Mouse (Mus musculus): Measurements from ENCODE around the gene Dcaf7. TPM values are rescaled to one million over a fixed set of nuclear protein-coding genes. Genes with fewer than 3 reads are reported as not detected.
A peak's percentile ranks its signal among the peaks of the same experiment; 100 is the strongest.
"Not testable (repeated sequence)": the region's sequence is repeated elsewhere in the genome, so short reads cannot be mapped to it uniquely, and the experiment has no call there.

The Dcaf7 gene
- 100 to 1,000 TPM; 146 to 153 TPM for total RNA-seq (2021)

DNA sequence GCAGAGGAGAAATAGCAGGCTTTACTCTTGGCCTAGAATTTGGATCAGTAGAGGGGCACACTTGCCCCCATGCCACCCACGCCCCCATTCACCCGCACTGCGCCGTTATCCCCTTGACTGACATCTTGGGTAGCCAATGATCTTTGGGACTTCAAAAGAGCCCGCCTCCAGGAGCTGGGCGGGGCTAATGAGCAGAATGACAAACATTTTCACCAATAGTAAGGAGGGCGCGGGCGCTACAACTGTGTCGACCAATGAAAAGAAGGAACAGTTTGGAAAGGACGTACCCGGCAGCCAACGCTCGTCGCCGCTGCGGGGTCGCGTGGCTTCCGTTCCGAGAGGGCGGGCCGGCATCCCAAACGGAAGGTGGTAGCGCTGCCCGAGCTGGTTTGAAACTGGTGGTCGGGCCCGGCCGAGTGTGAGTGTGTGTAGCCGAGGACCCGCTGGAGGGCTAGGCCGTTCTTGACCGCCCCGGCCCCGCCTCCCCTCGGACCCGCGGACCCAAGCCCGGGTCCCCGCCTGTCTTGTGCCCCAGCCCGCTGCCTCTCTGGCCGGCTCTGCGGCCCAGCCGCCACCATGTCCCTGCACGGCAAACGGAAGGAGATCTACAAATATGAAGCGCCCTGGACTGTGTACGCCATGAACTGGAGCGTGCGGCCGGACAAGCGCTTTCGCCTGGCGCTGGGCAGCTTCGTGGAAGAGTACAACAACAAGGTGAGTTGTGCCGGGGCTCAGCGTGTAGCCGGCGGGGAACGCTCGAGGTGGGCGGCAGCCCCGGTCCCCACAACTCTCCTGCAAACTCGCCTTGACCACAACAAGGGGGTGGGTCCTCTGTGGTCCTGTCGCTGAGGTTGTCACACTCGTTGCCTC, at the start of gene Dcaf7:
TSS of gene Dcaf7 (plus strand) at position 325 of the 870 bp plus-strand sequence.
- DNase-seq (ENCODE audit: extremely low spot score in 1 of 2, low spot score in 1 of 2) = peak; percentile 97 to 99

DNA sequence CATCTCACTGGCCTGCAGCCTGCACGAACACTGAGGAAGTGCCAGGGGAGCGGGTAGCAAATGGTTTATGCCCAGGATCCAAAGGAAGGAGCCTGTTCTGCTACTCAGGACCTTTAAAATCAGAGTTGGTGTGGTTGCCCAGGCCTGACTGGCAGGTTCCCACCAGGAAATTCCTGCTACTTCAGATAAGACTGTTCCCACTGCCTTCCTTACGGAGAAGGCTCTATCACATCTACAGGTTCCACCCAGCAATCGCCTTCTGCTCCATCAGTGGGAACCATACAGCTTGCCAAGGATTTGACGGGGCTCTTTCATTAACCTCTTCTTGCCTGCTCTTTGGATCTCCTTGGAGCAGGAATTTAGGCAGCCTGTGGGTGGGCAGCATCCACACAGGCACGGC, 49.2 kb upstream of the Dcaf7 start:
- DNase-seq (ENCODE audit: extremely low spot score in 1 of 2, low spot score in 1 of 2) = no peak

DNA sequence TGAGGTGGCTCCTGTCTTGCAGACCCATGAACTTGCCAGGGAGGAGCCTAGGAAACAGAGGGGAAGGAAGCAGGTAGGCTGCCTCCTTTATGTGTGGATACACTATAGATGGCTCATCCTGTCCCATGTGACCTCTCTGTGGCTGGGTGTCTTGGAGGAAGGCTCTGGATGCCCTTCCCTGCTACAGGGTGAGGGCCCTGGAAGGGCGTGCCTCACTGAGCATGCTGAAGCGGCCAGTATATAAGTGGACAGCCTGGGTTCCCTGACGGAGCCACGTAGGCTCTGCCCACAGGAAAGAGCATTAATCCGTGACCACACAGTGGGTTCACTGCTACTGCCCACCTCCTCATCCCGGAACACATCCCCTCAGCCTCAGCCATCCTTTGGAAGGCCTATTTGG, 47.2 kb upstream of the Dcaf7 start:
- no peak for DNase-seq (ENCODE audit: extremely low spot score in 1 of 2, low spot score in 1 of 2)

GRCm38 (mm10) chr11:105990231-105990630, 46.4 kb upstream of the Dcaf7 start:
- DNase-seq (ENCODE audit: extremely low spot score in 1 of 2, low spot score in 1 of 2) = no peak

- DNase-seq (ENCODE audit: extremely low spot score in 1 of 2, low spot score in 1 of 2) = no peak
Measured at GRCm38 (mm10) chr11:105994375-105994774, 42.3 kb upstream of the Dcaf7 start, which contains the start of gene Ace3. TSS of gene Ace3 (plus strand) at chr11:105994675.

GRCm38 (mm10) chr11:106000062-106000461, 36.6 kb upstream of the Dcaf7 start:
- no peak for DNase-seq (ENCODE audit: extremely low spot score in 1 of 2, low spot score in 1 of 2)

DNA sequence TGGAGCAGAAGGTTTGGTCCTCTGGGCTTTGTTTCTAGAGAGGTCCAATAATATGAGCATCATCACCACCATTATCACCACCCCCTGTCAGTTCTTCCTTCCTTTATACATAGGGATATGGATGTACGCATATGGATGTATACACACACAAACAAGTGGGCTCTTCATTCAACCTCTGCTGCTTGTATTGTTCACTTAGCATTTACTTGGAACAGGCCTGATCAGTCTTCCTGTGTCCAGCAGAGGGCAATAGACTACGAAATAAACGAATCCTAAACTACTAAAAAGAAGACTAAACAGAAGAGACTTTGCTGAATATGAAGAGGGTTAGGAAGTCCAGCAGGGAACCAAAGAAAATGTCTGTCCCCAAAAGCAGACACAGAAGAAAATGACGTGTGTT, 35.0 kb upstream of the Dcaf7 start:
- no peak for DNase-seq (ENCODE audit: extremely low spot score in 1 of 2, low spot score in 1 of 2)

- DNase-seq (ENCODE audit: extremely low spot score in 1 of 2, low spot score in 1 of 2) = no peak
Measured at GRCm38 (mm10) chr11:106004576-106004975, 32.1 kb upstream of the Dcaf7 start.

DNA sequence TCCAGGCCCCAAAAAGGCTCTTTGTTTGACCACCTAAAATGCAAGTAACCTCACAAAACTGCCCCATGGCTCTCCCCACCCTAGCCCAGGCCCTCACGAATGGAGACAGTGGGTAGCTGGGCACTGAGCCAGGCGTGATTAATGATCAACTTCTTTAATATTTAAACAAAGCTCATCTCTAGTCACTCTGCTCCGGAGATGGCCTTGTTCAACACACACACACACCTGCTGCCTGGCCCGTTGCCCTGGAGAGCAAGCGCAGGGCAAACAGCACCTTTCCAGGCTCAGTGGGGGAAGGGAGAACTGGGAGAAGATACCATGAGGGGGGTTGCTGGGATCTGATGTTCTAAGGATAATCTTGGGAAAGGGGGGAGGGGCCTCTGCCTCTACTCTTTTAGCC, 30.7 kb upstream of the Dcaf7 start:
- no peak for DNase-seq (ENCODE audit: extremely low spot score in 1 of 2, low spot score in 1 of 2)

DNA sequence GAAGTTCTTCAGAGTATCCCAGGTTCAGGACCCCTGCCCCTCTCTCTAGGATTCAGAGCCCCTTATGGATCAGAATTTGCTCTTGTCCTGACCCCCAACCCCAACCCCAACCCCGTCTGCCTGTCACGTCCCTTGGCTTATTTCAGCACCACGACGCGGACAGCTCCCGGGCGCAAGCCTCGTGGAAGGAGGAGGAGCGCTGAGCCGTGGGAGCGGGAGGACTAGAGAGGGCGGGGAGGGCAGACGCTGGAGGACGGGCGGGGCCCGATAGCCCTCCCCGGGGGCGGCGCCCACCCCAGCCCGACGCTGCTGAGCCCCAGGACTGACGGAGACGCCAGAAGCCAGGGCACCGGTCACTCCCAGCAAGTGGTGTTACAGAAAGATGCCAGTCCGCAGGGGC, 28.9 kb upstream of the Dcaf7 start, which contains the start of gene Kcnh6:
TSS of gene Kcnh6 (plus strand) at position 304 of the 400 bp plus-strand sequence.
- peak in 1 of 2 experiments; percentile 60 for DNase-seq (ENCODE audit: extremely low spot score in 1 of 2, low spot score in 1 of 2)

DNA sequence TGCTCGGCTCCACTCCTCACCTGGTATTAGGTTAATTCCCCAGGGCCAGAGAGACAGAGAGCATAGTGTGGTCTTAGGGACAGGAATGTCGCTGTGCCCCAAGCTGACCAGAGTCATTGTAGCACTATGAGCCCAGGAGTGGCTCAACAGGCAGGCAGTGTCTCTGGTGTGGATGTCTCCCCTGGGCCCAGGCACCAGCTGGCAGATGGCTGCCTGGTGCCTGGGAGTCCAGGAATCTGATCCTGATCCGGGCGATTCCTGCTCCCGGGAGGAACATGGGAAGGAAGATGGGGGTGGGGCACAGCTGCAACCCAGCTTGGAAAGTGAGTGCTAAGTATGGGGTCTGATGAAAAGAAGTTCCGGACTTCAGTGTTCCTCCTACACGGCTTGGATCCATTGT, 24.0 kb upstream of the Dcaf7 start:
- no peak for DNase-seq (ENCODE audit: extremely low spot score in 1 of 2, low spot score in 1 of 2)

DNA sequence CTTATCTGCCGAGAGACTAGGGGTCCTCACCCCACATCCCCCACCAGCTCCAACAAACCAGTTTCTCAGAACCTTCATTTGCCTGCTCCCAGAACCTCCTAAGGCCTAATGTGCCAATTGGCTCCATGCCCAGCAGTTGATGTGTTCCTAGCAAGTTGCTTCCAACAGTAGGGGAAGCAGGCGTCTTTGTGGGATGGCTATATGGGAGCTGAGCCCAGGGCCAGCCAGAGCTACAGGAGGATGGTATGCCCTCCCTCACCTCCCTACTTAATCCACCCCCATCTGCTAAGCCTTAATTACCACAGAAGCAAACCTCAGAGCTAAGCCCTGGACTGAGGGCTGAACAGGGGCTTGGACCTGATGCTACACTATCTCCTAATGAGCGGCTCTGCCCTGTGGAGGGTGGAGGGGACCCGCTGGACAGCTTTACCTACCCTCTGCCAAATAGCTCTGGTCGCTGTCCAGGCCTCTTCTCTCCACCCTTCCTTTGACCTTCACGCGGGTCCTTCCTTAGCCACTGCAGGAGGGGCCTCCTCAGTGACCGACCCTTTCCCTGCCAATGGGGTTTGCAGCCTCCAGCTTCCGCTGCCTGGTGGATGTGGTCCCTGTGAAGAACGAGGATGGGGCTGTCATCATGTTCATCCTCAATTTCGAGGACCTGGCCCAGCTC, 23.0 kb upstream of the Dcaf7 start:
- DNase-seq (ENCODE audit: extremely low spot score in 1 of 2, low spot score in 1 of 2) = peak in 1 of 2 experiments; percentile 54

GRCm38 (mm10) chr11:106016440-106016839, 20.2 kb upstream of the Dcaf7 start:
- DNase-seq (ENCODE audit: extremely low spot score in 1 of 2, low spot score in 1 of 2) = no peak

- peak; percentile 27 to 38 for DNase-seq (ENCODE audit: extremely low spot score in 1 of 2, low spot score in 1 of 2)
Measured at GRCm38 (mm10) chr11:106020051-106020763, 16.5 kb upstream of the Dcaf7 start.

- DNase-seq (ENCODE audit: extremely low spot score in 1 of 2, low spot score in 1 of 2) = no peak
Measured at GRCm38 (mm10) chr11:106025774-106026173, 10.9 kb upstream of the Dcaf7 start.

DNA sequence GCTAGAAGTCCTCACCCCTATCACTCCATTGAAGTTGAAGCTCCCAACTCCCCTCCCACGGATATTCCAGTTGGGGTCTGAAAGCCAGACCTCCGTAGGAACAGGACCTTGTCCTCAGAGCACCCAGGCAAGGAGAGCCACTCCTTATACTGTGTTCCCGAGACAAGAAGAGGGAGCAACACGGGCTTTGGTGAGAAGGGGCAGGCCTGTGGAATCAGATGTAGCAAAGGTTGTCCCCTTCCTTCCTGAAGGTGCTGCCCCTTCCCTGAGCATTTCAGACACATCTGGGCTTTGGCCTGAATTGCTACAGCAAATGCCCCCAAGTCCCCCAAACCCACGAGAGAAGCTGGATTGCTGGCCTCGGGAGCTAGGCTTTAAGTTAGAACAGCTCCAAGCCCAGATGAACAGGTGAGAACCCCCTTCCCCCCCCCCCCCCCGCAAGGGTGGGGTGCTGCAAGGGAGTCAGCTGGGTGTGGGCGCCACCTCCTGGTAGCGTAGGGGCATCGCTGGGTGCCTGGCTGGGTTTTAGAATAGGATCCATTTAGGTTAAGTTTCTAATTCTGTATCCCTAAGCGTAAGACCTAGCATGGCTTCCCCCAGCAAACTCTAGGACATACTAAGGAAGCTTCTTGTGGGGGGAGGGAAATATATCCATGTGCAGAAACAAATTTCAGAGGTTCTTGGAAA, 10.1 kb upstream of the Dcaf7 start:
- DNase-seq (ENCODE audit: extremely low spot score in 1 of 2, low spot score in 1 of 2) = peak; percentile 51 to 76

- DNase-seq (ENCODE audit: extremely low spot score in 1 of 2, low spot score in 1 of 2) = no peak
Measured at GRCm38 (mm10) chr11:106027607-106028006, 9.1 kb upstream of the Dcaf7 start.

- DNase-seq (ENCODE audit: extremely low spot score in 1 of 2, low spot score in 1 of 2) = not testable (repeated sequence)
Measured at GRCm38 (mm10) chr11:106032074-106032473, 4.6 kb upstream of the Dcaf7 start.

- no peak for DNase-seq (ENCODE audit: extremely low spot score in 1 of 2, low spot score in 1 of 2)
Measured at GRCm38 (mm10) chr11:106033491-106033919, 3.2 kb upstream of the Dcaf7 start.

DNA sequence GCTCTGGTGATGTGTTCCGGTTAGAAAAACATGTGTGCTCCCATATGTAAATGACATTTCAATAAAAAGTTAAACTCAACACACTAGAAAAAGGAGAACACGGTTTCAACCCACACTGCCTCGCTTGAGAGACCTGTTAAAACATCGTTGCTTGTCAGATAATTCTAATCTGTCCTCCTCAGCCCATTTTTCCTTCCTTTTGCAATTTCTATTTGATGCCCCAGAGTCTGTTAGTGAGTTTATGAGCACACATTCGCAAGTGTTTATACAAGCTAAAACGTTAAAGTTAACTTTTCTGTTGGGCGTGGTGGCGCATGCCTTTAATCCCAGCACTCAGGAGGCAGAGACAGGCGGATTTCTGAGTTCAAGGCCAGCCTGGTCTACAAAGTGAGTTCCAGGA, 1.7 kb upstream of the Dcaf7 start:
- DNase-seq (ENCODE audit: extremely low spot score in 1 of 2, low spot score in 1 of 2) = no peak

Data from layer of hippocampus, postnatal 25 days (tissue).